Mouse (Mus musculus) olfactory bulb, adult 2 months (tissue): ENCODE results near the gene Rho.

Experiments
- CTCF ChIP-seq: fragments of 200-500 bp; IDR thresholded peaks from 2 replicates; pipeline ENCODE4 v1.5.1; 2012; ENCODE audit warnings: low read depth, mild to moderate bottlenecking, low read length, moderate library complexity; ENCODE audit not compliant: insufficient read depth
- POLR2A ChIP-seq: fragments of 200-500 bp; IDR thresholded peaks from 2 replicates; pipeline ENCODE4 v1.6.1; 2012; ENCODE audit warnings: mild to moderate bottlenecking, low read depth, low read length, moderate library complexity; ENCODE audit not compliant: insufficient read depth

- TF ChIP-seq POLR2A (no peak), CTCF (no peak)
Measured at GRCm38 (mm10) chr6:115954506-115955074, 23.0 kb downstream of the Rho start.
